Mouse (Mus musculus) bone marrow, adult 2 months (tissue): ENCODE results near the gene Mcm3ap.

ENCODE experiments used
- CTCF ChIP-seq: fragments of 200-500 bp; IDR thresholded peaks from 2 replicates; pipeline ENCODE4 v1.5.1; 2011; ENCODE audit warnings: low read length, control low read depth; ENCODE audit not compliant: control insufficient read depth, insufficient read depth
- POLR2A ChIP-seq: fragments of 200-500 bp; IDR thresholded peaks from 2 replicates; pipeline ENCODE4 v1.6.1; 2011; ENCODE audit warnings: low read depth, mild to moderate bottlenecking, control low read depth, low read length, borderline replicate concordance; ENCODE audit not compliant: control insufficient read depth

GRCm38 (mm10) chr10:76505865-76506264, 37.1 kb downstream of the Mcm3ap start:
- TF ChIP-seq CTCF: no peak
- no peak for TF ChIP-seq POLR2A
